19 mouse cellular contexts compared by ENCODE assay signal in genomic region chr2:119696111-119696510, GRCm38 (mm10). TPM values are rescaled to one million over a fixed set of nuclear protein-coding genes. Genes with fewer than 3 reads are reported as not detected.
A peak's percentile ranks its signal among the peaks of the same experiment; 100 is the strongest.
DNase-seq lines count a peak whose midpoint lies in the region; ATAC-seq and TF ChIP-seq lines count a peak whose summit lies in the region.
"Had no signal": no experiment of that assay in that cellular context is flagged by ENCODE, and none has a peak within 500 bp of the region (broad histone marks: within the 10 kb centered on the region; RNA-seq: fewer than 3 reads in every experiment).

No protein-coding gene starts in this region.

- H3K27me3 ChIP-seq in kidney, postnatal 0 days (ENCODE audit: insufficient read depth, low read length) = no peaks in the 10 kb centered on the region
- H3K27me3 ChIP-seq: embryonic facial prominence, embryonic 12.5 days; forebrain, embryonic 15.5 days; heart, embryonic 12.5 days; hindbrain, embryonic 12.5 days had no signal

- no peak overlapping the region for H3K4me2 ChIP-seq in kidney, postnatal 0 days (ENCODE audit: low read length)
- H3K4me2 ChIP-seq: embryonic facial prominence, embryonic 12.5 days; forebrain, embryonic 15.5 days; heart, embryonic 12.5 days; hindbrain, embryonic 12.5 days had no signal

- no peaks in the 10 kb centered on the region for H3K4me1 ChIP-seq in kidney, postnatal 0 days (replicated peaks; ENCODE audit: insufficient read depth, low read length)
- H3K4me1 ChIP-seq: embryonic facial prominence, embryonic 12.5 days; forebrain, embryonic 15.5 days; heart, embryonic 12.5 days; hindbrain, embryonic 12.5 days had no signal

- no peak for ATAC-seq in kidney, postnatal 0 days (replicated peaks; ENCODE audit: low FRiP score, low read depth)
- ATAC-seq in megakaryocyte-erythroid progenitor cell, adult 5-6 weeks (replicated peaks; ENCODE audit: low FRiP score, low TSS enrichment, poor library complexity, severe bottlenecking) = no peak
- ATAC-seq: forebrain, embryonic 15.5 days; hindbrain, embryonic 16.5 days had no signal

- intact Hi-C loops in heart, postnatal 36 days (cut with DNase I) = no loop called here

- no peak overlapping the region for H3K9ac ChIP-seq in kidney, postnatal 0 days (ENCODE audit: low read depth, low read length)
- H3K9ac ChIP-seq: embryonic facial prominence, embryonic 12.5 days; forebrain, embryonic 15.5 days; heart, embryonic 12.5 days; hindbrain, embryonic 12.5 days had no signal

- 0 out of 2 replicates have a peak, but pooled peaks cover 4% of the 10 kb centered on the region for H3K36me3 ChIP-seq in kidney, postnatal 0 days (ENCODE audit: insufficient read depth, low read length)

- H3K27ac ChIP-seq in kidney, postnatal 0 days = no peak overlapping the region
- H3K27ac ChIP-seq: embryonic facial prominence, embryonic 12.5 days; forebrain, embryonic 15.5 days; hindbrain, embryonic 12.5 days had no signal

- no peak for TF ChIP-seq CTCF in kidney, postnatal 0 days (IDR thresholded peaks at IDR 0.05; ENCODE audit: low read depth)

- no peaks in the 10 kb centered on the region for H3K9me3 ChIP-seq in kidney, postnatal 0 days (replicated peaks; ENCODE audit: low read length)
- H3K9me3 ChIP-seq: embryonic facial prominence, embryonic 12.5 days; forebrain, embryonic 15.5 days; heart, embryonic 12.5 days; hindbrain, embryonic 12.5 days had no signal

- no peak overlapping the region for H3K4me3 ChIP-seq in kidney, postnatal 0 days (replicated peaks; ENCODE audit: low read depth, low read length)
- H3K4me3 ChIP-seq: embryonic facial prominence, embryonic 12.5 days; forebrain, embryonic 15.5 days; heart, embryonic 12.5 days; hindbrain, embryonic 12.5 days had no signal

- 38% methylated on average over 1 of the region's 1 CpGs for WGBS in kidney, postnatal 0 days

- peak; percentile 33 for DNase-seq in heart, adult 11 months
- DNase-seq in heart, postnatal 36 days = no peak
- peak; percentile 13 for DNase-seq in kidney, adult 8-10 months
- no peak for DNase-seq in kidney, postnatal 10 days
- DNase-seq in A20 (ENCODE audit: low read depth, low spot score) = peak; percentile 69
- DNase-seq in kidney, postnatal 0 days (ENCODE audit: low spot score) = peak; percentile 8
- no peak for DNase-seq in adrenal gland, adult 8-10 months
- DNase-seq: adrenal gland, adult 2 months; adrenal gland, postnatal 36 days; cerebellum, adult 11 months; cerebellum, adult 8-10 months; cerebellum, postnatal 25 days; gastrocnemius, postnatal 10 days had no signal

RNA-seq across cellular contexts. Expression of gene Rtf1, which starts 21.2 kb away (rescaled TPM):
- 10 to 100 TPM; 22.9 to 24.0 TPM for total RNA-seq in heart, postnatal 36 days (2021)
- polyA plus RNA-seq in kidney, postnatal 0 days (2015; fragmentation: Nextera tagmentation; extraction: Ambion mirVana) = 37.6 and 39.0 TPM in 2 replicates
- 43.1 and 43.6 TPM in 2 replicates for total RNA-seq in megakaryocyte-erythroid progenitor cell, adult 5-6 weeks (2014; fragmentation: Nextera tagmentation)
- 44.9 and 49.4 TPM in 2 replicates for total RNA-seq in megakaryocyte-erythroid progenitor cell, adult 5-6 weeks (2017)
- total RNA-seq in adrenal gland, adult 8-10 months (2022) = 10 to 100 TPM; 27.3 to 33.0 (median 28.7) TPM

RNA-seq across cellular contexts. Expression of gene Ndufaf1, which starts 33.5 kb away (rescaled TPM):
- 10 to 100 TPM; 58.3 to 70.4 TPM for total RNA-seq in heart, postnatal 36 days (2021)
- polyA plus RNA-seq in kidney, postnatal 0 days (2015; fragmentation: Nextera tagmentation; extraction: Ambion mirVana) = 50.0 and 54.3 TPM in 2 replicates
- 45.0 and 46.6 TPM in 2 replicates for total RNA-seq in megakaryocyte-erythroid progenitor cell, adult 5-6 weeks (2014; fragmentation: Nextera tagmentation)
- total RNA-seq in megakaryocyte-erythroid progenitor cell, adult 5-6 weeks (2017) = 31.1 and 40.3 TPM in 2 replicates
- total RNA-seq in adrenal gland, adult 8-10 months (2022) = 10 to 100 TPM; 37.8 to 47.3 (median 43.0) TPM

RNA-seq across cellular contexts. Expression of gene Itpka, which starts 46.0 kb away (rescaled TPM):
- under 1 TPM; 0.38 to 0.53 TPM for total RNA-seq in heart, postnatal 36 days (2021)
- polyA plus RNA-seq in kidney, postnatal 0 days (2015; fragmentation: Nextera tagmentation; extraction: Ambion mirVana) = 0.83 and 1.1 TPM in 2 replicates
- total RNA-seq in megakaryocyte-erythroid progenitor cell, adult 5-6 weeks (2014; fragmentation: Nextera tagmentation) = not detected in 2 replicates
- not detected in 2 replicates for total RNA-seq in megakaryocyte-erythroid progenitor cell, adult 5-6 weeks (2017)
- total RNA-seq in adrenal gland, adult 8-10 months (2022) = 1 to 10 TPM; 1.5 to 2.0 (median 1.8) TPM

Comparison
In these comparisons a context has a peak if more than half of its experiments do, and no peak if none do; other contexts are left out.
1. DNase-seq: peak in heart, adult 11 months (single experiment), kidney, adult 8-10 months (2 of 2), A20 (single experiment) and kidney, postnatal 0 days (single experiment); none in heart, postnatal 36 days (0 of 2), kidney, postnatal 10 days (single experiment) and adrenal gland, adult 8-10 months (single experiment).